Mouse (Mus musculus) adrenal gland, postnatal 36 days (tissue): ENCODE measurements around the gene Sntg2. TPM values are rescaled to one million over a fixed set of nuclear protein-coding genes. Genes with fewer than 3 reads are reported as not detected.

Experiments used
- DNase-seq, 2 experiments: peaks; one replicate each; pipeline ENCODE4 v3.0.0; 2021; ENCODE audit warnings: mixed read lengths in 1 of 2
- total RNA-seq, 2 experiments: library from RNA; stranded (reverse); gene quantifications; 2 replicates each; pipeline ENCODE4 v1.2.3; 2021

Sntg2 gene
- total RNA-seq, 2 experiments from 2014 or later, result 0.86 to 1.3 TPM

DNA sequence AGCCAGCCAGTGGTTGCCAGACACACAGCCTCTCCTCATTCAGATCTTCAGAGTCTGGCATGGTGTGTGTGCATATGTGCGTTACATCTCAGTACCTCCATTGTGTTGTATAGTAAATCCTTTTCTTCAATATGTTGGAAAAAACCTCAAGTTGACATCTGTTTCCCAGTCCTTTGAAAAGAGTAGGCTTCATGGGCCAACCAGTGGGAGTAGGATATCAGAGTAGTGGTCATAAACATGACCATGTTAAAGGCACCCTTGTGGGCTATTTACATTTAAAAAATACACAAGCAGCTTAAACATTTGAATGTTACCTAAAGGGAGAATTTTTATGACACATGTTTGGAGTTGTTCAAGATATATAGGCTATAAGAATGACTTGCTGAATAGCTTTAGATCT, 170.4 kb downstream of the Sntg2 start:
- DNase-seq, result no peak

DNA sequence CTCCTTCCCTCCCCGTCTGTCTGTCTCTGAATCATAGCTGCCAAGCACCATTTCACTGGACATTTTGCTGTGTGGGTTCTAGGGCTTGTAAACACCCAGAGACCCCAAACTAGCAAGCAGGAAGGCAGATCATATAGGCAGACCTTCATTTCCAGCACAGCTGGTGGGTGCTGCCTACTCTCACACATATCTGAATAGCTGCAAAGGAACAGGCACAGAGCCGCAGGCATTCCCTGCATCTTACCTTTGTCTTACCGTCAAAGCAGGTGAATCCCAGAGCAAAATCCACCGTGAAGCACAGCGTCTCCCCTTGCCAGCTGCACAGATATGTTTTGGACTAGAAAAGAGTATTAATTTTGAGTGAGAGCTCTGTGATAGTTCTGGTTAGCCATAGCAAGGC, 172.1 kb downstream of the Sntg2 start:
- DNase-seq, result no peak

DNA sequence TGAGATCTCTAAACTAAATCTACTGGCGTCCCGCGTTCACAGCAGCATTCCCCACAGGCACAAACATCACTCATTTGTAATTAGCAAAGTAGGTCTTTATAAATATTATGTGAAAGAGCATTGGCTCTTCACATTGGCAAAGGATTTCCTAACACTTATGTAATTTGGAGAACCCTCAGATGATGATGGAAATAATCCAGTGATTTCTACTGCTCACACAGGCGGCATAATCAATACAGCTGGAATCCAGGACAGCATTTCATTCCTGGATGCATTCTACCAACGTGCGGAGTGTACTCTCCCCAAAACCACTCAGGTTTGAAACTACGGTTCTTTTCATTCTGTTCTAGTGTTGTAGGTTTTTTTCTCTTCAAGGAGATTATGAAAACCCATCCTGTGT, 172.6 kb downstream of the Sntg2 start:
- DNase-seq, result no peak

DNA sequence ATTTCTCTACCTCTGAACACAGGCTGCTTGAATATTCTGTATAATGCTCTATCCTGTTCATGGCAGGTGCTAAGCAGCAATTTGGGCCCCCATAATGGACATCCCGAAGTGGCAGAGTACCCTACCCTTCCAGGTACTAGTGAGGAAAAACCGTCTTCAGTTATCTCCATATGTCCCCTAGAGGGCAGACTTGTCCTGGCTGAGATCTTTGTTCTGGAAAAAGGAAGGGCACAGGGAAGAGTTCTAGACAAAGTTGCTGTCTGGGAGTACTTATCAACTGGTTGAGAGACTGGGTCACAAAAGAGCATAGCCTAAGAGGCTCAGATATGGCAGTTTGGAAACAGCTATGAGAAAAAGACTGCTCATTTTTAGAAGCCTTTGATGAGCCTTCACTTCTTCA, 173.4 kb downstream of the Sntg2 start:
- peak; percentile 15 to 39 for DNase-seq

DNA sequence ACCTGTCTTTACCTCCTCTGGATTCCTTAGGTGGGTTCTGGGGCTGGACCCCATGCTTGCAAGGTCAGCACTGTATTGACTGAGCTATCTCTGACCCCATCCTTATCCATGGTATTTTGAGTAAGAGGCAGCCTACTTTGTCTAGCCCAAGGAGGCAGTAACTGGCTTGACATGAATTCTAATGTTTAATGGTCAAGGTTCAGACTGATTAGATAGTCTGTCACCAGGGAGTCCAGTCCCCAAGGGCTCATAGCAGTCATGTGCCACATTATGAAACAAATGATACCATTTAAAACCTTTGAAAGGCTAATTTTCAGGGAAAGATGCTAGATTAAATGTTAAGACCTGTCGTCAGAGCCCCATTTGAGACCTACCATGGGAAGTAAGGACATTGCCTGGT, 174.9 kb downstream of the Sntg2 start:
- DNase-seq, result no peak

DNA sequence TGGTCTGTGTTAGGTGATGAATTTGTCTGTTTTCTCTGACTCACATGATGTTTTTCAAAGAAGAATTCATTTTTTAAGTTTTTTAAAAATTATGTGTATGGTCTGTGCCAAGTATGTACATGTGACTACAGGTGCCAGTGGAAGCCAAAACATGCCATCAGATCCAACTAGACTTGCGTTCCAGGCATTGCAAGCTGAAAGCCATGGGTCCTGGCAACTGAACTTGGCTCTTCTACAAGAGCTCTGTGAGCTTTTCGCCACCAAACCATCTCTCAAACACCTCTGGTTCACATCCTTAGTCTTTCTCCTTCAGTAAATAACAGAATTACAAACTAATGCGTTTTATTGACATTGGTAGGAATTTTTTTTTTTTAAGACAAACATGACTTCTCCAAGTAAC, 191.5 kb downstream of the Sntg2 start:
- no peak for DNase-seq

DNA sequence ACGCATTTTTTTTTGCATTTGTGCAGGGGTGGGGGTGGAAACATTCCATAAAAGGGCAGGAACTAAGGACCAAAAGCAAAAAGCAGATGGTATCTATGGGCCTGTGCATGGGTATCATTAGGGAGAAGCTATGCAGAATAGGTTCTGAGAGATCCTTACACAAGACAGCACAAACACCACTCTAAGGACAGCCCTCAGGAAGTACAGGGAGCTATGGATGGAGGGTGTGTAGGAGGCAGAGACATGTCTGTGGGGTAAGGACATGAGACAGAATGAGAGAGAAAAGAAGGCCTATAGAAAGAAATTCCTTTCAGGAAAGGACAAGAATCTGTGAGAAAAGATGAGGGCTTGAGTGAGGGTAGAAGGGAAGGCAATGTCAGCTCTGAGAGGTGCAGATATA, 193.6 kb downstream of the Sntg2 start:
- DNase-seq, result no peak

DNA sequence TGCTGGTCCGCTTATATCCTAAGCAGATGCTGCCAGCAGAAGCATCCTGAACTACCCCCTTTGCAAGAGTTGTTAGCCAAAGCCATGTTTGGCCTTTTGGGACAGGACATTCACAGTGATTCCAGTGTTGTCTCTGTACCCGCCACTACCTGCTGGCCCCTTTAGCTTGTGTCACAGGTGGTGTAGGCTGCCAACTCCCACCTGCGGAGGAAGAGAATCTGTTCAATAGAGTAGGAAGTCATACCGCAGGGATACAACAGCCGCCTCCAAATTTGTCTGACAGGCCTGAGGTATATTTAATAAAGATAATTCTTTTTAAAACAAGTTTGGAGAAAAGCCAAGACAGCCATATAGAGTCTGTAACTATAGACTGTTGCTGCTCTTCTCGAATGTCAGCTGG, 195.2 kb downstream of the Sntg2 start:
- no peak for DNase-seq

DNA sequence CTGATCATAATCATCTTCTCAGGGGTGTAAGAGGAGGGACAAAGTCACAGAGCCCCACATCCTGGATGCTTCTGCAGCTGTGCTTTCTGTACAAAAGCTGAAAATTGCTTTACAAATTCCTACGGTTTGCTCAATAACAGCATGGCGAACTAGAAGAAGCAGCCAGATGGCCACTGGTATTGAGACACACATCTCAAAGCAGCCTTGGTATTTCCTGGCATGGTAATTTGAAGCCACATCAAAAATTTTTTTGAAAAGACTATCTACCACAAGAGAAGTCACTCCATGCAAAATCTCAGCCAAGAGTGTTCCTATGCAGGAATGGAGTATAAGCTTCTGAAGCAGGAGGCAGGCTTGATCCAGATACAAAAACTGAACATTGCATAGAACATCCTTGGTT, 195.6 kb downstream of the Sntg2 start:
- DNase-seq, result no peak

DNA sequence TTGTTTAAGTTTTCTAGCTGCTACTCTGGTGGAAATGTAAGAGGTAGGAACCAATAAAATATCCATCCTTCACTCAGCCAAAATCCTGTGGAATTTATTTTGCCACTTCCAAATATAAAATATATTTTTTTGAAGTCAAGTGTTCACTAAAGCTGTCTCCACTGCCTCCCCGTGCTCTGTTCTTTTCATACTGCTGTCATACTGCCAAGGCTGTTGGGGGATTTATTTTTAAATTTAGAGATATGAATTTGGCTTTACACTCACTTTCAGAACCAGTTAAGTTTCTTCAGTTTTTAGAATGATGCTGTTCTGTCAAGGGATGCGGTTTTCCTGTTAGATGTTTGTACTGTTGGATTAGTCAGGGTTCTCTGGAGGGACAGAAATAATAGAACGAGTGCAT, 204.7 kb downstream of the Sntg2 start:
- no peak for DNase-seq

DNA sequence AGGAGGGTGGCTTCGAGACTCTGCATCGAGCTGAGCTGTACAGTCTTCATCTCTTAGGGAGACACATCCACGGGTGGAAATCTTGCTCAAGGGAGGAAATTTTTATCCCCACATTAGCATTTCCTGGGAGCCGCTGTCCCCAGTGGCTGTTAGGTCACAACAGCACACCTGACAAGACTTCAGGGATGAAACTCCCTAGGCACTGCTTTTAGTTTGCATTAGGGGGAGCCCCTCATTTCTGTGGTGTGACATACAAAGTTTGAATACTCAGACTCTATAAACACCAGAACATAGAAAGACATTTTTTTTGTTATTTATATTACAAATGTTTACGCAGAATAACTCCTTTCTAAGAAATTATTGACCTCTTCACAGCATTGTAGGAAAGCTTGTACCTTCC, 208.6 kb downstream of the Sntg2 start:
- DNase-seq, result no peak

DNA sequence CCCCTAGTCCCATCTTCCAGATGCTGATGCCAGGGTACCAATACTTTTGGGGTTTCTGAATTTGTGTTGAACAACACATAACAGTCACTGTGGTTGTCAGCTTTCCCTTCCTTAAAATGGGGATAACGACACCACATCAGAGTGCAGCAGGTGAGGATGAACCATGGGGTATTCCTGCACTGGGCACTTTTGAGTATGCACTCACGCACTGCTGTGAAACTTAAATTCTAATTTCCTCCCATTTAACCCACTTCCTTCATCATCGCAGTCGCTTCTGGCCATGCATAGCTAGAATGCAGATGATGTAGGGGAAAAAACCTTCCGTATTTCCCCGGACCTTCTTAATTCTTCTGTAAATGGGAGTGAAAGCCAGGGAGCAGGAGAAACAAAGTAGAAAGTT, 209.2 kb downstream of the Sntg2 start:
- no peak for DNase-seq

DNA sequence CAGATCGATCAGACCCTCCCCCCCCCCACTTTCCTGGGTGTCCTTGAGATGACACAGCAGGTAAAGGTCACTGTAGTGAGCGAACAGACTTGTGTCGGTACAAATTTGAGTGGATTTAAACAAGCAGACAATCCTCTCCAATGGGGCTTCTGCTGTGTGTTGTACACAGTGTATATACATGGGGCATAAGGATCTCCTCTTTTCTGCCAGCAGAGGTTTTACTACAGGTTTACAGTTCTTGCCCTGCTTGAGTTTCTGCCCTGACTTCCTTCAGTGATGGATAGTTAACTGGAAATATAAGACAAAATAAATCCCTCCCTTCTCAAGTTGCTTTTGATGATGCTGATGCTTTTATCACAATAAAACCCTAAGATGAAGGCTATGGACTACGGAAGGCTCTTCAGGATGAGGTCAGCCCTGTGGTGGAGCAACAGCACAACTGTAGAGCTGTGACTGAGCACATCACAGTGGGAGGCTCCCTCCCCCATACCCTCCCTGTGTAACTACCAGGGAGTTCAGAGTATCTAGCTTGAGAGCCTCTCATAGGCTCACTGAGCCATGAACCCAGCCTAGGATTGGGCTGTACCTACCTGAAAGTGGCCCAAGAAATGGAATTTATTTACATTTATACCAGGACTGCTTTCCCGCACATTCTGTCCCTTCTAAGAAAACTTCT, 211.3 kb downstream of the Sntg2 start:
- no peak for DNase-seq

DNA sequence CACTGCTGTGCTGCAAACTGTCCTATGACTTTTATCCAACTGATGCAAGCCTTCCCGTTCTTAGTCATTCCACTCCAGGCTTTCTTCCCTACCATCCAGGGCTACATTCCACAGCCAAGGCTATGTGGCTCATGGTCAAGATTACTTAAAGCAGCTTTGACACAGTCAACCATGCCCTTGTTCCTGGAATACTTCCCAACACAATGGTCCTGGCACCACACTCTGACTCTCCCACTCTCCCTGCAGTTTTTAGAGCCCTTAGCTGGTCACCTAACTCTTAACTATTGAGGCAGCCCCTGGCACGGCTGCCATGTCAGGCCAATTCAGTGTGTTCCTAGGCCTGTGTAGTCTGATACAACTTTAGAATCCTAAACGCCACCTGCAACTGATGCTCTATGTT, 212.7 kb downstream of the Sntg2 start:
- peak; percentile 50 to 66 for DNase-seq

DNA sequence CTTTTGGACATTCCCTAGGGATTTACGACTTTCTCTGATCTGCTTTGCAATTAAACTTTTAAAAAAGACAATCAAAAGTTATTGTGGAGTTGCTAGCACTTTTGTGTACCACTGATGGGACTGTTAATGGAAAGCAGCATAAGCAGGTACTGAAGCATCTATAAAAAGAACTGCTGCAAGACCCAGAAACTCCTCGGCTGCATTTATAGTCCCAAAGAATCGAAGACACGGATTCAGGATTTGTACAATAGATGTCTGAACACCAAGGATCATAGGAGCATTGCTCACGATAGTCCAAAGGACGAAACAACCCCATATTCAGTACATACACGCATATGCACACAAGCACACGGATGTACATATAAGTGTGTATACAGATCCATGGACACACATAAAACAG, 213.4 kb downstream of the Sntg2 start:
- no peak for DNase-seq

DNA sequence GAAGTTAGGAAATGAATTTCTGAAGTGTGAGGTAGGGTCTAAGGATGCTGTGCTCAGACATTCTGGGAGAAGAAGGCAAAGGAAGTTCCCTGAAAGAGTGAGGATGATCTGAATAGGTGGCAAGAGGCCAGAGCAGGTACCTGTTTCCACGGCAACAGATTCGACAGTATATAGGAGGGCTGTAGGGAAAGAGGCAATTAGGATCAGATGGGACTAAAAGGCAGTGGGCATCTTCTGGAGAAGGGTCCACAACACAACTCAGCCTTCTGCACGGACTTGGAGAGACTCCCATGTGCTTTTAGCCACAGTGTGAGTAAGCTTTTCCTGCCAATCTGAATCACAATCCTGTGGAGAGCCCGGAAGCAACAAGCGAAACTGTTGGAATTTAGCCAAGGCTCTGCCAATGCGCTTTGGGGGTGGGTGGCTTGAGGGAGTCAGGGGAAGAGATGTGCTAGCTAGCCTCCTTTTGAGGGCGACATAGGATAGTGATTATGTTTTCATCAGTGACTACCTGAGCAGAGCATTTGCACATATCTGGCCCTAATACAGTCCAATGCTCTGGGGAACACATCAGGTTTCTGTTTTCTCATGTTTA, 219.0 kb downstream of the Sntg2 start:
- DNase-seq, result no peak

DNA sequence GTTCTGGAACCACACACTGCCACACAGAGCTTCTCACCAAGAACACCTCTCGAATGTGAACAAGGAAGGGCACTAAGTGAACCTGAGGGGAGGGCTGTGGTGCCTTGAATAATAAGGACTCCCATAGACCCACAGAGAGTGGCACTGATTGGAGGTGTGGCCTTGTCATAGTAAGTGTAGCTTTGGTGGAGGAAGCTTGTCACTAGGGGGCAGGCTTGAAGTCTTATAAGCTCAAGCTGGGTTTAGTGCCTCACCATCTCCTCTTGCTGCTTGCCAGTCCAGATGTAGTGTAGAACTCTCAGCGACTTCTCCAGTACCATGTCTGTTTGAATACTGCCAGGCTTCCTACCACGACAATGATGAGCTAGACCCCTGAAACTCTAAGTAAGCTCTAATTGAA, 231.1 kb downstream of the Sntg2 start:
- DNase-seq, result peak; percentile 48 to 70

DNA sequence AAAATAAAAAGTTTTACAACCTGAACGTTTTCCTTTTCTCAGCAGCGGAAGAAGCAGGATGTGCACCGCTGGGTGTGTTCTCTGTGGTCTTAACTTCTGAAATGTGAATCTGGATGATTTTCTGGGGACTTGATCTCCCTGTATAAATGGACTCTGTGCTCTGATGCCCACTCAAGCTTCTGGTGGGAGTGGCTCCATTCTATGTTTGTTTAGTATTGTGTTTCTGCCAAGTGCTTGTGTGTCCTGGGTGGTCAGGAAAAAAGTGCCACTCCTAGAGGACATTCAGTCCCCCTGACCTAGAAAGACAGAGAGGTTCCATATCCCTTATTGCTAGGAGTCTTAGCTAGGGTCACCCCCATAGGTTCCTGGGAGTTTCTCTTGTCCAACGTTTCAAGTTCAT, 240.7 kb downstream of the Sntg2 start, which contains the start of gene Tpo:
Tpo (minus strand) TSS at position 101 of the 400 bp plus-strand sequence.
- no peak for DNase-seq

DNA sequence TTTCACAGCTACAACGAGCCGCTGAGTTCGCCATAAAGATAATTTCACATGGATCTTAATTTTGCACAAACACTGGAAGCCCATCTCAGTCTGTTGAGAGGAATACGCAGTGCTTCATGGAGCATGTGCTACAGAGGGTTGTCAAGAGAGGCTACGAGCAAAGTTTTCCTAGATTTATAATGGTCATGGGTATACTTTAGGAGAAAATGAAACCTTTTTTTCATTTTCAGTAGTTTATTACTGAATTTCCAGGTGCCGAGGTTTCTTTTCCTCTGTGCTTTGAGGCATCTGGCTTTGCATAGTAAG, 243.8 kb downstream of the Sntg2 start:
- DNase-seq, result no peak

DNA sequence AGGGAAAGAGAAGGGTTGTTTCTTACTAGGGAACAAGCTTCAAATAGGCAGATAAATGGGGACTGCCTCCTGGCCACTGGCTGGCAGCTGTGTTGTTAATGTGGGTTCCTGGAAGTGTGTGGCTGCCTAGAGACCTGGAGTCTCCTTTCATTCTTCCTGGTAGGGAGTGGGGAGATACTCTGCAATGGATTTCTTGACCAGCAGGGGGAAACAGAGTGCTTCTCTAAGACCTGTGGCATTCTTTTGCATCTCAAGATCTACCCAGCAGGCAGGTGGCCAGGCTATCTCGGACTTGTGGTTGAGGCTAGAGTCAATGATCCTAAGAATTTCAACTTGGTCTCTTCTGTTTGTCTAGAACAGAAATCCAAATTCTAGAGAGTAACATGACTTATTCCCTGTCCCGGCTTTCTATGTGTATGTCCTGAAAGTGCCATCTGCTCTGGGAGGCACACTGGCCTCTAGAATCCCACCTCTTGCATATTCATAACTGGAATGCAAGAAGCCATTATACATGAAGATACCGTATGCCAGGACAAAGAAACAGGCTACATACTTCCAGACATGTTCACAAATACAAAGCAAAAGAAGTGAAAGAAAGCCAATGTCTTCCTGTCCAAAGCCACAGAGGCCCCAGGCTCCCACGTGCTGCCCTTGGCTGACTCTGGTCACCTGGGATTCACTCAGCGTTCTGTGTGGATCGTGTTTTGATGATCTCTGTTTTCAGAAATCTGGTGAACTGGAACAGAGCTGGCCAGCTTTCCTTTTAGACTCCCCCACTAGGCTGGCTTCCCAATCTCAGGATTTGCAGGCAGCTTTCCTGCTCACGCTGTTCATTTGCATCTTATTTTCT, 244.4 kb downstream of the Sntg2 start:
- DNase-seq, result peak; percentile 48 to 76
